Mouse (Mus musculus): ENCODE results near the gene Babam2.

- TF ChIP-seq GATA1 (IDR thresholded peaks at IDR 0.05; ENCODE audit: low read length) (no peak), TAL1 (IDR thresholded peaks at IDR 0.05; ENCODE audit: low read length) (no peak)
Measured at GRCm38 (mm10) chr5:32072877-32073276, 375.4 kb downstream of the Babam2 start.

All from erythroblast, embryonic 14.5 days (primary cell).